Mouse (Mus musculus): Measurements from ENCODE around the gene Utrn. TPM values are rescaled to one million over a fixed set of nuclear protein-coding genes. Genes with fewer than 3 reads are reported as not detected.

Utrn gene
- polyA plus RNA-seq, 1 experiment: 5.7 TPM

- H3K27me3 ChIP-seq (ENCODE audit: control insufficient read depth, insufficient read depth, low read length): no peaks in the 10 kb centered on the region
Measured at GRCm38 (mm10) chr10:12853196-12853620, 16.0 kb downstream of the Utrn start.

GRCm38 (mm10) chr10:12852416-12853195 is 16.6 kb downstream of the Utrn start:
- no peaks in the 10 kb centered on the region for H3K4me1 ChIP-seq (ENCODE audit: control insufficient read depth, insufficient read depth, low read length)
- no peaks in the 10 kb centered on the region for H3K36me3 ChIP-seq (ENCODE audit: control insufficient read depth, insufficient read depth, low read length)
- no peak overlapping the region for H3K27ac ChIP-seq (ENCODE audit: control insufficient read depth, insufficient read depth, low read depth, low read length)
- no peak for TF ChIP-seq POLR2A (IDR thresholded peaks at IDR 0.05; ENCODE audit: control insufficient read depth, low read depth, low read length)
- no peak for TF ChIP-seq CTCF (IDR thresholded peaks at IDR 0.05; ENCODE audit: control insufficient read depth, insufficient read depth, insufficient replicate concordance, low read depth, low read length)
- H3K4me3 ChIP-seq (ENCODE audit: control insufficient read depth, low read depth, low read length): peak overlapping the region; percentile 45
- H3K27me3 ChIP-seq (ENCODE audit: control insufficient read depth, insufficient read depth, low read length): no peaks in the 10 kb centered on the region

More at GRCm38 (mm10) chr10:12853196-12853620, 16.0 kb downstream of the Utrn start:
- H3K4me1 ChIP-seq (ENCODE audit: control insufficient read depth, insufficient read depth, low read length): no peaks in the 10 kb centered on the region
- TF ChIP-seq POLR2A (IDR thresholded peaks at IDR 0.05; ENCODE audit: control insufficient read depth, low read depth, low read length): no peak
- no peak for TF ChIP-seq CTCF (IDR thresholded peaks at IDR 0.05; ENCODE audit: control insufficient read depth, insufficient read depth, insufficient replicate concordance, low read depth, low read length)
- H3K36me3 ChIP-seq (ENCODE audit: control insufficient read depth, insufficient read depth, low read length): no peaks in the 10 kb centered on the region
- no peak overlapping the region for H3K4me3 ChIP-seq (ENCODE audit: control insufficient read depth, low read depth, low read length)
- H3K27ac ChIP-seq (ENCODE audit: control insufficient read depth, insufficient read depth, low read depth, low read length): no peak overlapping the region

GRCm38 (mm10) chr10:12850781-12851471 is 18.2 kb downstream of the Utrn start:
- Histone ChIP-seq H3K4me1 (ENCODE audit: control insufficient read depth, insufficient read depth, low read length) (no peaks in the 10 kb centered on the region), H3K27me3 (ENCODE audit: control insufficient read depth, insufficient read depth, low read length) (no peaks in the 10 kb centered on the region), H3K4me3 (ENCODE audit: control insufficient read depth, low read depth, low read length) (no peak overlapping the region), H3K36me3 (ENCODE audit: control insufficient read depth, insufficient read depth, low read length) (no peaks in the 10 kb centered on the region), H3K27ac (ENCODE audit: control insufficient read depth, insufficient read depth, low read depth, low read length) (no peak overlapping the region)
- TF ChIP-seq POLR2A (IDR thresholded peaks at IDR 0.05; ENCODE audit: control insufficient read depth, low read depth, low read length): no peak

GRCm38 (mm10) chr10:12848322-12849108 is 20.6 kb downstream of the Utrn start:
- no peak overlapping the region for H3K4me3 ChIP-seq (ENCODE audit: control insufficient read depth, low read depth, low read length)
- no peaks in the 10 kb centered on the region for H3K36me3 ChIP-seq (ENCODE audit: control insufficient read depth, insufficient read depth, low read length)
- H3K27ac ChIP-seq (ENCODE audit: control insufficient read depth, insufficient read depth, low read depth, low read length): no peak overlapping the region
- H3K27me3 ChIP-seq (ENCODE audit: control insufficient read depth, insufficient read depth, low read length): no peaks in the 10 kb centered on the region
- H3K4me1 ChIP-seq (ENCODE audit: control insufficient read depth, insufficient read depth, low read length): no peaks in the 10 kb centered on the region
- TF ChIP-seq CTCF (IDR thresholded peaks at IDR 0.05; ENCODE audit: control insufficient read depth, insufficient read depth, insufficient replicate concordance, low read depth, low read length) (no peak), POLR2A (IDR thresholded peaks at IDR 0.05; ENCODE audit: control insufficient read depth, low read depth, low read length) (no peak)

- TF ChIP-seq POLR2A (IDR thresholded peaks at IDR 0.05; ENCODE audit: control insufficient read depth, low read depth, low read length): no peak
- TF ChIP-seq CTCF (IDR thresholded peaks at IDR 0.05; ENCODE audit: control insufficient read depth, insufficient read depth, insufficient replicate concordance, low read depth, low read length): no peak
- H3K27ac ChIP-seq (ENCODE audit: control insufficient read depth, insufficient read depth, low read depth, low read length): no peak overlapping the region
- no peaks in the 10 kb centered on the region for H3K36me3 ChIP-seq (ENCODE audit: control insufficient read depth, insufficient read depth, low read length)
- H3K27me3 ChIP-seq (ENCODE audit: control insufficient read depth, insufficient read depth, low read length): no peaks in the 10 kb centered on the region
- no peaks in the 10 kb centered on the region for H3K4me1 ChIP-seq (ENCODE audit: control insufficient read depth, insufficient read depth, low read length)
- no peak overlapping the region for H3K4me3 ChIP-seq (ENCODE audit: control insufficient read depth, low read depth, low read length)
Measured at GRCm38 (mm10) chr10:12842543-12842942, 26.6 kb downstream of the Utrn start.

- no peak overlapping the region for H3K27ac ChIP-seq (ENCODE audit: control insufficient read depth, insufficient read depth, low read depth, low read length)
- no peaks in the 10 kb centered on the region for H3K27me3 ChIP-seq (ENCODE audit: control insufficient read depth, insufficient read depth, low read length)
- H3K4me1 ChIP-seq (ENCODE audit: control insufficient read depth, insufficient read depth, low read length): no peaks in the 10 kb centered on the region
- H3K4me3 ChIP-seq (ENCODE audit: control insufficient read depth, low read depth, low read length): no peak overlapping the region
- H3K36me3 ChIP-seq (ENCODE audit: control insufficient read depth, insufficient read depth, low read length): no peaks in the 10 kb centered on the region
- TF ChIP-seq POLR2A (IDR thresholded peaks at IDR 0.05; ENCODE audit: control insufficient read depth, low read depth, low read length) (no peak), CTCF (IDR thresholded peaks at IDR 0.05; ENCODE audit: control insufficient read depth, insufficient read depth, insufficient replicate concordance, low read depth, low read length) (no peak)
Measured at GRCm38 (mm10) chr10:12841497-12841896, 27.7 kb downstream of the Utrn start.

- Histone ChIP-seq H3K4me3 (ENCODE audit: control insufficient read depth, low read depth, low read length) (no peak overlapping the region), H3K36me3 (ENCODE audit: control insufficient read depth, insufficient read depth, low read length) (no peaks in the 10 kb centered on the region), H3K4me1 (ENCODE audit: control insufficient read depth, insufficient read depth, low read length) (no peaks in the 10 kb centered on the region), H3K27ac (ENCODE audit: control insufficient read depth, insufficient read depth, low read depth, low read length) (no peak overlapping the region), H3K27me3 (ENCODE audit: control insufficient read depth, insufficient read depth, low read length) (no peaks in the 10 kb centered on the region)
- TF ChIP-seq POLR2A (IDR thresholded peaks at IDR 0.05; ENCODE audit: control insufficient read depth, low read depth, low read length) (no peak), CTCF (IDR thresholded peaks at IDR 0.05; ENCODE audit: control insufficient read depth, insufficient read depth, insufficient replicate concordance, low read depth, low read length) (no peak)
Measured at GRCm38 (mm10) chr10:12837636-12838035, 31.5 kb downstream of the Utrn start.

All from testis, adult 2 months (tissue).